ENCODE assay signal across 12 mouse cellular contexts in the genomic region with DNA sequence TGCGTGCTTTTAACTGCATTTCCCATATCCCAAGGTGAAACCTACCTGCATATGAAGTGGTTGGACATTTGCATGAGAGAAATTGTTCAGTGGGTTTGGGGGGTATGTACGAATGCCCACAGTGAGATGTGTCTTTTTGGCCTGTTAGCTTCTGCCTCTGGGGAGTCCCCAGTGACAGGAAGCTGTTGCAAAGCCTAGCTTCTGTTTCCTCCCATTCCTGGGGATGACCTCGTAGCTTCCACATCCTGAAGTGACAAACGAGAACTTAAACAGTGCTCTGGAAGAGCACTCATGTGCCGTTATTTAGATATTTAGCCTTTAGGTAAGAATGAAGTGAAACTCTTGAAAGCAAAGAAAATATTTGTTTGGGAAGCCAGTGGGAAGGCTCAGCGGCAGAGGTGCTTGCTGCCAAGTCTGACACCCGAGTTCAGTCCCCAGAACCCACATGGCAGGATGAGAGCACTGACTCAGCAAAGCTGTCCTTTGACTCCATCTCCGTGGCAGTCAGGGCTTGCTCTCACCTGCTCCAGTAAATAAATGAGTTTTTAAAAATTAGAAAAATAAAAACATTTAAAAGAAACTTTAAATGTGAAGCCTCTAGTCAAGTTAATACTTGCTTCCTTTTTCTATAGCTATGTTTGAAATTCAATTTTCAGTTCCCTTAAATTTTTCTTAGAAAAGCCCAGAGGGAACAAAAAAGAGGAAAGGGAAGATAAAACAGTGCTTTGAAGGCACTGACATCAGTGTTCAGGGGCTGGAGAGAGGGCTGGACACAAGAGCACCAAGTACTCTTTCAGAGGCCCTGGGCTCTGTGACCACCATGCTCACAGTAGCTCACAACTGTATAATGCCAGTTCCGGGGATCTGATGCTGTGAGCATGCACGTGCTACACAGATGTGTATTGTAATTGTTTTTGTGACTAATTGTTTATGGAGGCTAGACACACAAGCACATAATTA. TPM values are rescaled to one million over a fixed set of nuclear protein-coding genes. Genes with fewer than 3 reads are reported as not detected.
A peak's percentile ranks its signal among the peaks of the same experiment; 100 is the strongest.
DNase-seq lines count a peak whose midpoint lies in the region; ATAC-seq and TF ChIP-seq lines count a peak whose summit lies in the region.
"Had no signal": no experiment of that assay in that cellular context is flagged by ENCODE, and none has a peak within 500 bp of the region (broad histone marks: within the 10 kb centered on the region; RNA-seq: fewer than 3 reads in every experiment).

No protein-coding gene starts in this region.

- 54% methylated on average over 10 of the region's 10 CpGs for WGBS in heart, embryonic 15.5 days
- 27% methylated on average over 10 of the region's 10 CpGs for WGBS in thymus, adult 2 months

- no peak for ATAC-seq in heart, embryonic 15.5 days (replicated peaks; ENCODE audit: insufficient number of reproducible peaks, insufficient read depth, low FRiP score, low read depth)
- peak; percentile 44; a peak in 3 of 4 replicates for ATAC-seq in hematopoietic stem cell, adult 5-6 weeks (replicated peaks in 1 of 2; ENCODE audit: insufficient read depth in 1 of 2, low FRiP score in 2 of 2, low TSS enrichment in 1 of 2, low read depth in 1 of 2, poor library complexity in 2 of 2, severe bottlenecking in 2 of 2)
- no peak for ATAC-seq in frontal cortex, adult (ENCODE audit: low TSS enrichment)

- H3K4me3 ChIP-seq in heart, embryonic 15.5 days: no peak overlapping the region
- no peak overlapping the region for H3K4me3 ChIP-seq in thymus, adult 2 months (ENCODE audit: control insufficient read depth, insufficient read depth, low read length)
- H3K4me3 ChIP-seq: forebrain, embryonic 10.5 days; hindbrain, embryonic 13.5 days; limb, embryonic 13.5 days had no signal

- H3K4me1 ChIP-seq in heart, embryonic 15.5 days (replicated peaks): peaks cover 9% of the 10 kb centered on the region
- H3K4me1 ChIP-seq in thymus, adult 2 months (replicated peaks; ENCODE audit: control insufficient read depth, insufficient read depth, low read length): peaks cover 36% of the 10 kb centered on the region

- TF ChIP-seq CTCF in thymus, adult 2 months (IDR thresholded peaks at IDR 0.05; ENCODE audit: borderline replicate concordance, control insufficient read depth, extremely low read depth, insufficient read depth, low read length, poor library complexity): no peak

- H3K27me3 ChIP-seq in heart, embryonic 15.5 days: no peaks in the 10 kb centered on the region
- H3K27me3 ChIP-seq in thymus, adult 2 months (ENCODE audit: control insufficient read depth, insufficient read depth, low read length): no peaks in the 10 kb centered on the region
- H3K27me3 ChIP-seq: hindbrain, embryonic 13.5 days; limb, embryonic 13.5 days had no signal

- intact Hi-C loops in heart, postnatal 36 days (cut with DNase I): no loop called here

- DNase-seq in heart, postnatal 36 days: no peak
- DNase-seq in thymus, adult 2 months: no peak
- no peak for DNase-seq in thymus, postnatal 36 days
- peak; percentile 21 for DNase-seq in skeletal muscle tissue, adult 2 months (ENCODE audit: low read depth, low spot score)
- DNase-seq in adrenal gland, postnatal 14 days: no peak
- DNase-seq: cerebellum, postnatal 36 days had no signal

- TF ChIP-seq POLR2A in thymus, adult 2 months (IDR thresholded peaks at IDR 0.05; ENCODE audit: control insufficient read depth, extremely low read depth, insufficient read depth, low read length, poor library complexity): no peak

- peak overlapping the region; percentile 7; the same call in 1 of the 2 replicates for H3K27ac ChIP-seq in heart, embryonic 15.5 days
- H3K27ac ChIP-seq in thymus, adult 2 months (ENCODE audit: control insufficient read depth, insufficient read depth, low read length): peak overlapping the region; percentile 48
- H3K27ac ChIP-seq: forebrain, embryonic 10.5 days; hindbrain, embryonic 13.5 days; limb, embryonic 13.5 days had no signal

- no peaks in the 10 kb centered on the region for H3K9me3 ChIP-seq in heart, embryonic 15.5 days (replicated peaks)
- H3K9me3 ChIP-seq: forebrain, embryonic 10.5 days; hindbrain, embryonic 13.5 days; limb, embryonic 13.5 days had no signal

- no peak overlapping the region for H3K9ac ChIP-seq in heart, embryonic 15.5 days
- H3K9ac ChIP-seq: hindbrain, embryonic 13.5 days; limb, embryonic 13.5 days had no signal

- H3K4me2 ChIP-seq in heart, embryonic 15.5 days: no peak overlapping the region
- H3K4me2 ChIP-seq: hindbrain, embryonic 13.5 days; limb, embryonic 13.5 days had no signal

- H3K36me3 ChIP-seq in heart, embryonic 15.5 days: peaks cover 17% of the 10 kb centered on the region
- H3K36me3 ChIP-seq in thymus, adult 2 months (ENCODE audit: control insufficient read depth, insufficient read depth, low read length): peaks cover 22% of the 10 kb centered on the region

RNA-seq across cellular contexts. Expression of gene Ppp1r21, which starts 21.3 kb away (rescaled TPM):
- polyA plus RNA-seq in heart, embryonic 15.5 days (2015; fragmentation: Nextera tagmentation; extraction: Ambion mirVana): 8.7 and 13.0 TPM in 2 replicates
- total RNA-seq in heart, postnatal 36 days (2021): 10 to 100 TPM in 1 of 2 experiments, 1 to 10 TPM in 1; 9.6 to 13.4 TPM
- polyA plus RNA-seq in thymus, adult 2 months (2012; rRNA removed): 40.9 and 43.9 TPM in 2 replicates
- 37.2 and 43.7 TPM in 2 replicates for total RNA-seq in hematopoietic stem cell, adult 5-6 weeks (2017)
- total RNA-seq in adrenal gland, postnatal 14 days (2021): 36.7 and 42.7 TPM in 2 replicates

RNA-seq across cellular contexts. Expression of gene Ston1, which starts 46.2 kb away (rescaled TPM):
- 5.0 and 6.8 TPM in 2 replicates for polyA plus RNA-seq in heart, embryonic 15.5 days (2015; fragmentation: Nextera tagmentation; extraction: Ambion mirVana)
- total RNA-seq in heart, postnatal 36 days (2021): 10 to 100 TPM; 17.4 to 20.3 TPM
- polyA plus RNA-seq in thymus, adult 2 months (2012; rRNA removed): 6.5 and 8.8 TPM in 2 replicates
- not detected in 2 replicates for total RNA-seq in hematopoietic stem cell, adult 5-6 weeks (2017)
- 28.0 and 31.0 TPM in 2 replicates for total RNA-seq in adrenal gland, postnatal 14 days (2021)

Comparison
In these comparisons a context has a peak if more than half of its experiments do, and no peak if none do; other contexts are left out.
1. ATAC-seq: peak in hematopoietic stem cell, adult 5-6 weeks (2 of 2); none in heart, embryonic 15.5 days (single experiment) and frontal cortex, adult (single experiment).
2. RNA of gene Ston1, which starts 46.2 kb away (total RNA-seq): 28.0 to 31.0 TPM in adrenal gland, postnatal 14 days and 17.4 to 20.3 TPM in heart, postnatal 36 days; not detected in hematopoietic stem cell, adult 5-6 weeks; every median in the first group is over 10 times any median in the second.